In the genomic region with DNA sequence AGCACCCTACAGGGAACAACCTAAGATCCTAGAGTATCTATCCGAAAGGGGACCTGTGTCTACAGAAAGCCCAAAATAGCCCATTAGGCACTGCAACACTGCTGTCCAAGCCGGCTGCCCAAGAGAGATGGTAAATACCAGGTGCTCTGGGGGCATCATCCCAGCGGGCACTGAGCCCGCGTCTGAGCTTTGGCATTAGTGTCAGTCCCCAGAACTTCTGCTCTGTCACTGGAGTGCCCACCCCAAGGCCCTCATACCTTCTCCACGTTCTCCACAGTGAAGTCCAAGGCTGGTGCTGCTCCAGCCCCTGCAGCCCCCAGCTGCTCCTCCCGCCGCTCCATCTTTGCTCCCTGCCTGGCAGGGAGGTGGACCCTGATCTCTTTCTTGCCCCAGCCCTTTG, we compare ENCODE assay signal across 8 mouse cellular contexts. TPM values are rescaled to one million over a fixed set of nuclear protein-coding genes. Genes with fewer than 3 reads are reported as not detected.
DNase-seq lines count a peak whose midpoint lies in the region; ATAC-seq and TF ChIP-seq lines count a peak whose summit lies in the region.

No protein-coding gene starts in this region.

- no peak overlapping the region for H3K27ac ChIP-seq in kidney, adult 2 months (ENCODE audit: insufficient read depth, low read depth, low read length)
- no peak overlapping the region for H3K27ac ChIP-seq in brown adipose tissue, adult 24 weeks (replicated peaks; ENCODE audit: low read depth, low read length)
- H3K27ac ChIP-seq in gastrocnemius, adult 2 months: peak overlapping the region; percentile 98
- peak overlapping the region; percentile 81 for H3K27ac ChIP-seq in liver, embryonic 12.5 days

- H3K27me3 ChIP-seq in kidney, adult 2 months (replicated peaks; ENCODE audit: control insufficient read depth, insufficient read depth, low read length): no peaks in the 10 kb centered on the region
- no peaks in the 10 kb centered on the region for H3K27me3 ChIP-seq in liver, embryonic 12.5 days (replicated peaks)

- peak overlapping the region; percentile 62 for H3K4me3 ChIP-seq in kidney, adult 2 months (ENCODE audit: insufficient read depth, low read depth, low read length)
- peak overlapping the region; percentile 94 for H3K4me3 ChIP-seq in brown adipose tissue, adult 24 weeks (ENCODE audit: insufficient read depth, low read depth, low read length)
- H3K4me3 ChIP-seq in gastrocnemius, adult 2 months: peak overlapping the region; percentile 95
- peak overlapping the region; percentile 73 for H3K4me3 ChIP-seq in liver, embryonic 12.5 days

- peaks cover 5% of the 10 kb centered on the region; the same call in 1 of the 2 replicates for H3K4me1 ChIP-seq in kidney, adult 2 months (ENCODE audit: control insufficient read depth, insufficient read depth, low read length)
- H3K4me1 ChIP-seq in brown adipose tissue, adult 24 weeks (ENCODE audit: control insufficient read depth, insufficient read depth, insufficient read length, low read length): peaks cover 13% of the 10 kb centered on the region
- H3K4me1 ChIP-seq in liver, embryonic 12.5 days: peaks cover 80% of the 10 kb centered on the region

- H3K9ac ChIP-seq in liver, embryonic 12.5 days: peak overlapping the region; percentile 88

- intact Hi-C loops in gastrocnemius, adult 2 months (cut with DNase I): loop anchor here (2.0 kb wide), 1 partner anchor 79 kb away; the partner anchor contains the start of gene Slc6a9

- ATAC-seq in liver, embryonic 12.5 days: no peak; the same call in 1 of the 2 replicates

- no peak for DNase-seq in kidney, adult 2 months
- DNase-seq in kidney, postnatal 25 days: no peak
- DNase-seq in gastrocnemius, adult 2 months: peak; percentile 90
- no peak for DNase-seq in layer of hippocampus, adult 9-11 months
- no peak for DNase-seq in thymus, postnatal 36 days
- no peak for DNase-seq in thymus, postnatal 14 days

- TF ChIP-seq CTCF in kidney, adult 2 months (conservative IDR thresholded peaks at IDR 0.05; ENCODE audit: insufficient read depth, insufficient read length, low read depth, low read length): no peak
- no peak for TF ChIP-seq CTCF in gastrocnemius, adult 2 months (IDR thresholded peaks at IDR 0.05)

- no peak for TF ChIP-seq POLR2A in kidney, adult 2 months (IDR thresholded peaks at IDR 0.05; ENCODE audit: low read depth, low read length)

- no peaks in the 10 kb centered on the region for H3K9me3 ChIP-seq in liver, embryonic 12.5 days (replicated peaks)

- H3K4me2 ChIP-seq in liver, embryonic 12.5 days: peak overlapping the region; percentile 84

- WGBS in kidney, adult 2 months: 11% methylated on average over 8 of the region's 8 CpGs
- 19% methylated on average over 8 of the region's 8 CpGs for WGBS in liver, embryonic 12.5 days (ENCODE audit: insufficient replicate concordance)

- H3K36me3 ChIP-seq in kidney, adult 2 months (ENCODE audit: control insufficient read depth, insufficient read depth, low read length): 0 out of 2 replicates have a peak, but pooled peaks cover 2% of the 10 kb centered on the region
- peaks cover 37% of the 10 kb centered on the region for H3K36me3 ChIP-seq in liver, embryonic 12.5 days

RNA-seq across cellular contexts. Expression of gene Ipo13, which starts 0.8 kb away (rescaled TPM):
- polyA plus RNA-seq in kidney, adult 2 months (2012; rRNA removed): 55.5 and 61.0 TPM in 2 replicates
- polyA plus RNA-seq in brown adipose tissue, adult 24 weeks (2012; ENCODE audit: insufficient read depth, insufficient read length, missing spikeins): 28.3 and 48.3 TPM in 2 replicates
- total RNA-seq in gastrocnemius, adult 2 months (2021): 100 to 1,000 TPM; 267 to 281 TPM
- polyA plus RNA-seq in liver, embryonic 12.5 days (2016; fragmentation: Nextera tagmentation; extraction: Ambion mirVana): 35.6 and 36.2 TPM in 2 replicates

RNA-seq across cellular contexts. Expression of gene Artn, which starts 15.5 kb away (rescaled TPM):
- 1.2 and 1.8 TPM in 2 replicates for polyA plus RNA-seq in kidney, adult 2 months (2012; rRNA removed)
- not detected in 2 replicates for polyA plus RNA-seq in brown adipose tissue, adult 24 weeks (2012; ENCODE audit: insufficient read depth, insufficient read length, missing spikeins)
- under 1 TPM; 0.25 to 0.46 TPM for total RNA-seq in gastrocnemius, adult 2 months (2021)
- polyA plus RNA-seq in liver, embryonic 12.5 days (2016; fragmentation: Nextera tagmentation; extraction: Ambion mirVana): 2.8 and 3.2 TPM in 2 replicates

RNA-seq across cellular contexts. Expression of gene Dph2, which starts 22.2 kb away (rescaled TPM):
- polyA plus RNA-seq in kidney, adult 2 months (2012; rRNA removed): 9.4 and 10.1 TPM in 2 replicates
- polyA plus RNA-seq in brown adipose tissue, adult 24 weeks (2012; ENCODE audit: insufficient read depth, insufficient read length, missing spikeins): 1.7 and 4.4 TPM in 2 replicates
- total RNA-seq in gastrocnemius, adult 2 months (2021): 1 to 10 TPM; 2.4 to 3.2 TPM
- polyA plus RNA-seq in liver, embryonic 12.5 days (2016; fragmentation: Nextera tagmentation; extraction: Ambion mirVana): 15.5 and 15.8 TPM in 2 replicates

RNA-seq across cellular contexts. Expression of gene Atp6v0b, which starts 26.9 kb away (rescaled TPM):
- 768 and 777 TPM in 2 replicates for polyA plus RNA-seq in kidney, adult 2 months (2012; rRNA removed)
- polyA plus RNA-seq in brown adipose tissue, adult 24 weeks (2012; ENCODE audit: insufficient read depth, insufficient read length, missing spikeins): 145 and 164 TPM in 2 replicates
- 10 to 100 TPM; 81.4 to 83.9 TPM for total RNA-seq in gastrocnemius, adult 2 months (2021)
- 180 and 198 TPM in 2 replicates for polyA plus RNA-seq in liver, embryonic 12.5 days (2016; fragmentation: Nextera tagmentation; extraction: Ambion mirVana)

RNA-seq across cellular contexts. Expression of gene B4galt2, which starts 30.7 kb away (rescaled TPM):
- polyA plus RNA-seq in kidney, adult 2 months (2012; rRNA removed): 4.9 and 9.8 TPM in 2 replicates
- polyA plus RNA-seq in brown adipose tissue, adult 24 weeks (2012; ENCODE audit: insufficient read depth, insufficient read length, missing spikeins): 1.3 and 1.5 TPM in 2 replicates
- total RNA-seq in gastrocnemius, adult 2 months (2021): 1 to 10 TPM; 1.4 to 2.2 TPM
- 5.2 and 5.7 TPM in 2 replicates for polyA plus RNA-seq in liver, embryonic 12.5 days (2016; fragmentation: Nextera tagmentation; extraction: Ambion mirVana)

Comparison
In these comparisons a context has a peak if more than half of its experiments do, and no peak if none do; other contexts are left out.
1. H3K27ac ChIP-seq: peak in gastrocnemius, adult 2 months (single experiment) and liver, embryonic 12.5 days (single experiment); none in kidney, adult 2 months (single experiment) and brown adipose tissue, adult 24 weeks (single experiment).
2. Peak in every context shown above with its lines, with median percentiles within 50 percentile points of each other: H3K4me3 ChIP-seq.